Mouse (Mus musculus) right cerebral cortex, postnatal 25 days (tissue): ENCODE measurements around the gene Ten1.

Experiments
- DNase-seq: peaks from one replicate; pipeline ENCODE4 v3.0.0; 2022

Gene Ten1

DNA sequence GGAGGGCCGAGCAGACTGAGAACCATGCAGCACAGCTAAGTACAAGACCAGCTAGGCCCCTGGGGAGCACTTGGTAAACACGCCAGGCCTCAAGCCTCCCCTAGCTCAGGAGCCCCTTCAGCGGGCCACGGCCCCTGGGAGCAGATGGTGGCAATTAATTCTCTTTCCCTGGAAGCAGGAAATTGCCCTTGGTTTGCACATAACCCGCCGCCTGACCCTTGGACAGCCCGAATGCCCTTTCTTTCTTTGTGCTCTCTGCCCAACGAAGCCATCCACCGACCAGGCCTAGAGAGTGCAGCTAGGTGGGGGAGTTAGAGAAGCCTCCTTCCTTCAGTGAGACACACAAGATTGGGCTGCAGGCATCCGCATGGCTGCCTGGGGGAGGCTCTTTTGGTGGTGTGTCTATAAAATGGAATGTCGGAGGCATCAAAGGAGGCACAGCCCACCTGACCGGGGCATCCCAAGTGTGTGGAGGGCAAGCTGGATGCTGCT lies 43.1 kb downstream of the Ten1 start:
- DNase-seq, result no peak

DNA sequence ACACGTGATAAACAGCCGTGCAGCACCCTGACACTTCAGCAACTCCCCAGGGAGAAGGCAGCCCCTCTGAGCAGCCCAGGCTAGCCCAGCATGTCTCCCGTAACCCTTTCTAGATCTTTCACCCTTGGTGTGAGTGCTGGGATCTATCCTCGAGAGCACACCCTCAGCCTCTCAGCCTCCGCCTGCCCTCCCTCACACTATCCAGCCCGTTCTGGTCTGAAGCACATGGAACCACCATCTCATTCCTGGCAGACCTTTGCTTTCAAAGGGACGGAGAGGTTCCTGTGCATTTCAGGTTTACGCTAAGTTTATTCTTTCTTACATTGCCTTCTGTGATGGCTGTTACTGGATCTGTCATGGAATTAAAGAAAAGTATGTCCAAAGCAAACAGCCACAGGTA lies 45.9 kb downstream of the Ten1 start:
- no peak for DNase-seq

DNA sequence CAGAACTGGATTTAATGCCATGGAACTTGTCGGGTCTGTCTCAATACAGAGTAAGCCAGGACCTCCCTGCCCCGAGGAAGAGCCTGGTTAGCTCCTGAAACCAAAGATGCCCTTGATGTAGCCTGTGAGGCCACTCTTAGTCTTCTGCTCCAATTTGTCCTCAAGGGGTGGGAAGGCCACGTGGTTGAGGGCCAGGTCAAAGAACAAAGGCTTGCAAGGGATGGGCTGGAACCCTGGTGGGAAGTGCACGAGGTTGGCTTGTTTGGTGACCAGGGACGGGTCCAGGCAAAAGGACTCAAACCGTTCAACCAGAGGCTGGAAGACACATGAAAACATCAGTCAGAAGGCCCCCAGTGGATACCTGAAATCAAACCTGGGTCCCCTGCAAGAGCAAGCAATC lies 47.0 kb downstream of the Ten1 start:
- no peak for DNase-seq

- no peak for DNase-seq
Measured at GRCm38 (mm10) chr11:116247502-116248222, 49.0 kb downstream of the Ten1 start.

GRCm38 (mm10) chr11:116250898-116251297 lies 52.2 kb downstream of the Ten1 start:
- DNase-seq, result no peak

GRCm38 (mm10) chr11:116253076-116253600 lies 54.5 kb downstream of the Ten1 start:
- no peak for DNase-seq

DNA sequence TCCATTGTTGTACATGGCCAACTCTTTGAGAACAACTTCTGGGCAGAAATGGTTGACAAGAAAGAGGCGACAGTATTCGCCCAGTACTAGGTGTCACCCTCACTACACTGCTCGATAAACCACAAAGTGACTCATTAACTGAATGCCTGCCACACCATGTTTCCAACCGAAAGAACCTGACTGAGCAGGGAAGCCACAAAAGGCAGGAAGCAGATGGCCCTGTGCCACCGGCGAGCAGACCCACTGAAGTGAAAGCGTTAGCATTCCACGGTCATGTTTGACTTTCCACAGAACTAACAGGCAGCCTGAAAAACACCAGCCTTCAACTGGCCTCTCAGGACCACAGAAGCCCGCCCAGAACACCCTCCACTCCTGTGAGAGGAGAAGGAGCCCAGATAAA lies 56.0 kb downstream of the Ten1 start:
- no peak for DNase-seq

DNA sequence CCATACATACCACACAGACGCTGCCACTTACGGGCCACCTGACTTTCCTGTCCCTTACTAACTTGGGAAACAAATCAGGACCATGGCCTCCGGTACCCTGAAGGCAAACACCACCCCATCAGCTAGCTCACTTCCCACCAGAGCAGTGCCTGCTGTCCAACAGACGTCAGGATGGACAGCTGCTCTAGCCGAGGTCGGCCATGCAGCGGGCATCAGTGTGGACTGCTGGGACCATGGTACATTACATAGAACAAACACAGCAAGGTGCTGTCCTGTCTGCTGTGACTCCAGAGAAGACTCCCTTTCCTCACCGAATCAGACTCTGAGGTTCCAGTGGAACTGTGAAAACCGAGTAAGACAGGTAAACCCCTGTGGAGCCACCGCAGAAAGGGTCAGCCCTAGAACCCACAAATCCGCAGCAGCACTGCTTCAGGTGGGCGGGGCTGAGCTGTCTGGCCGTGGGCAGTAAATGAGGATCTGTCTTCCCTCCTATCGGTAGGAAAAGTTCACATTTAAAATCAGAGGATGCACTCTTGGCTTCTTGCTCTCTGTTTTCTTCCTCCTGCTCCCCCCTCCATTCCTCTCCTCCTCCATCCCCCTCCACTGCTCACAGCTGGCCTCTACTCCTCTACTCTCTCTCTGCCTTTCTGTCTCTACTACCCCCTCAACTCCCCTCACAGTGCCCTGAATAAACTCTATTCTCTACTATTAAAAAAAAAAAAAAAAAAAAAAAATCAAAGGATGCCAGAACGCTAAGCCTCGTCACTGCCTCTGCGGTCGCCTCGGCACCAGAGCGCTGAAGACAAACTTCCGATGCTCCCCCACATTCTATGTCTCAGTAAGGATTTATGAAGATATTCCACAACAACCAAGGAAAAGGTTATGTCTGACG lies 56.7 kb downstream of the Ten1 start:
- DNase-seq, result no peak

DNA sequence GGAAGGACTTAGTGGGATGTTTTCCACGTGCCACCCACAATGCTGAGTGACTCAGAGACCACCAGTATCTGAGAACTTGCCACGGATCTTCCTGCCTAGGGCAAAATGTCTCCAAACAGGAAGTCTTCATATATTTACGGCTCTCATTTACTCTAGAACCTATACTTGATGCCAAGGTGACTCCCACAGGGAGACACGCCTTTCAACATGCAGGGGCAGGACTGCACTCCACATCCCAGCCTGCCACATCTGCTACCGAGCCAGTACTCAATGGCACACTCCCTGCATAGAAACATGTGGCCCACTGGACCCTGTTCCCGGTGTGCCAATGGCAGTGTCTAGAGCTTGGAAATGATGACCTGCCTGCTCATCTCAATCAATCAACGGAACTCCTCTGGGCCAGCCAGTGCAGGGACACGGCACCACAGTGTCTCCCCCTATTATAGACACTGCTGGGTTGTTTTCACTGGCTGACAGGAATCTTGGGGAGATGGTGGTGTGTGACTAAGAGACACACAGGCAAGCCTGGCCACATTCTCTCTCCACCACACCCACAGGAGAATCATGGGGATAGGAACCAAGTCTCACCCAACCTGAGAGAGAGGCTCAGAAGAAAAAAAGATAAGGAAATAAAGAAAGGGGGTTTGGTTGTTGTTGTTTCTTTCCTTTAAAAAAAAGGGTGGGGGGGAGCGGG lies 57.5 kb downstream of the Ten1 start:
- peak; percentile 12 for DNase-seq

GRCm38 (mm10) chr11:116259461-116259860 lies 60.8 kb downstream of the Ten1 start:
- no peak for DNase-seq

DNA sequence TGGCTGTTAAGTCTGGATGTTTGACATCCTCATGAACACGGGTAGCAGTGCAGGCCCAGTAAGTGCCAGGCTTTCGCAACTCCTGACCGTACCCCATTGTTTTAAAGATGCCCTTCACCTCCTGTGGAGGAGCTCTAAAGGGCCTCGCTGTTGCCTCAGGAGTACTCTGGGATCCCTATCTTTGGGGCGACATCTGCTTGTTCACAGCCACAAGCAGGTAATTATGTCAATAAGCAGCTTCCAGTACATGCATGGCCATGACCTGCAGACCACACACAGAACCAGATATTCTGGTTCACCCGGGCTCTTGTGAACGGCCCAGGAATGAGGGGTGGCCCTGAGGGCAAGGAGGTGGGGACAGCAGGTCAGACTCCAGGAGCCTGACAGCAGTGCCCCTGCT lies 61.6 kb downstream of the Ten1 start:
- no peak for DNase-seq
